Mouse (Mus musculus): Measurements from ENCODE around the gene Rad51c. TPM values are rescaled to one million over a fixed set of nuclear protein-coding genes. Genes with fewer than 3 reads are reported as not detected.
"Not testable (repeated sequence)": the region's sequence is repeated elsewhere in the genome, so short reads cannot be mapped to it uniquely, and the experiment has no call there.

Rad51c gene
- total RNA-seq, 2 experiments from 2014 or later: 3.9 to 4.6 TPM

- no peak for DNase-seq (ENCODE audit: low spot score in 2 of 2)
Observed at GRCm38 (mm10) chr11:87432933-87433669, 28.3 kb upstream of the Rad51c start.

DNA sequence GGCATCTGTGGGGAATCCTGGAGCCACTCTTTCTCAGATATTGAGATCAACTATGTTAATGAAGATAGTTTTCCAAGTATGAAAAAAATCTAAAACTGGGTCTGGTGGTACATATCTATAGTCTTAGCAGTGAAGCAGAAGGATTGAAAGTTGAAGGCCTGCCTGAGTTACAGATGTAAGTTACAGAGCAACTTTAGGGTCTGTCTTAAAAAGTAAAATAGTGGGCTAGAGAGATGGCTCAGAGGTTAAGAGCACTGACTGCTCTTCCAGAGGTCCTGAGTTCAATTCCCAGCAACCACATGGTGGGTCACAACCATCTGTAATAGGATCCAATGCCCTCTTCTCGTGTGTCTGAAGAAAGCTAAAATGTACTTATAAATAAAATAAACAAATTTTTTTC is 27.7 kb upstream of the Rad51c start:
- no peak for DNase-seq (ENCODE audit: low spot score in 2 of 2)

DNA sequence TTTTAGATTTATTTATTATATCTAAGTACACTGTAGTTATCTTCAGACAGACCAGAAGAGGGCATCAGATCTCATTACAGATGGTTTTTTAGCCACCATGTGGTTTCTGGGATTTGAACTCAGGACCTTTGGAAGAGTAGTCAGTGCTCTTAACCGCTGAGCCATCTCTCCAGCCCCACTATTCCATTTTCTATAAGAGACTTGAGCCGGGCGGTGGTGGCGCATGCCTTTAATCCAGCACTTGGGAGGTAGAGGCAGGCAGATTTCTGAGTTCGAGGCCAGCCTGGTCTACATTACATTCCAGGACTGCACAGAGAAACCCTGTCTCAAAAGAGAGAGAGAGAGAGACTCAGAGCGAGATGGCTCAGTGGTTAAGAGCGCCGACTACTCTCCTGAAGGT is 27.1 kb upstream of the Rad51c start:
- not testable (repeated sequence) for DNase-seq (ENCODE audit: low spot score in 2 of 2)

DNA sequence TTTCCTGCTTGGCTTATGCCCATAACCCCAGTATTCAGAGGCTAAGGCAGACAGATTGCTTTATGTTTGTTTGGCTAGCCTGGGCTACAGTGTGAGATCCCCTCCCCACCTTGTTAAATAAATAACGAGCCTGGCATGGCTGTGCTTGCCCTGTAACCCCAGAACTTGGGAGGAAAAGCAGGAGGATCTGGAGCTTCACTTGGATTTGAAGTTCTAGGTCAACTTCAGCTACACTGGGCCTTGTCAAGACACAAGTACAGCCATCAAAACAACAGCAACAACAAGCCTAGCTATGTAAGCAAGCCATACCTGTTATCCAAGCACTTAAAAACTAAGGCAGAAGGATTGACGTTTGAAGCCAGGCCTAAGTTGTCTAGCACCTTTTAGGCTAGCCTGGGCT is 25.6 kb upstream of the Rad51c start:
- DNase-seq (ENCODE audit: low spot score in 2 of 2): no peak

- DNase-seq (ENCODE audit: low spot score in 2 of 2): no peak
Observed at GRCm38 (mm10) chr11:87429363-87429762, 24.6 kb upstream of the Rad51c start.

- DNase-seq (ENCODE audit: low spot score in 2 of 2): no peak
Observed at GRCm38 (mm10) chr11:87428051-87428673, 23.4 kb upstream of the Rad51c start.

GRCm38 (mm10) chr11:87427273-87428050 is 22.7 kb upstream of the Rad51c start:
- no peak for DNase-seq (ENCODE audit: low spot score in 2 of 2)

- DNase-seq (ENCODE audit: low spot score in 2 of 2): peak; percentile 50 to 82
Observed at GRCm38 (mm10) chr11:87426450-87427250, 21.9 kb upstream of the Rad51c start.

GRCm38 (mm10) chr11:87426121-87426449 is 21.3 kb upstream of the Rad51c start:
- no peak for DNase-seq (ENCODE audit: low spot score in 2 of 2)

DNA sequence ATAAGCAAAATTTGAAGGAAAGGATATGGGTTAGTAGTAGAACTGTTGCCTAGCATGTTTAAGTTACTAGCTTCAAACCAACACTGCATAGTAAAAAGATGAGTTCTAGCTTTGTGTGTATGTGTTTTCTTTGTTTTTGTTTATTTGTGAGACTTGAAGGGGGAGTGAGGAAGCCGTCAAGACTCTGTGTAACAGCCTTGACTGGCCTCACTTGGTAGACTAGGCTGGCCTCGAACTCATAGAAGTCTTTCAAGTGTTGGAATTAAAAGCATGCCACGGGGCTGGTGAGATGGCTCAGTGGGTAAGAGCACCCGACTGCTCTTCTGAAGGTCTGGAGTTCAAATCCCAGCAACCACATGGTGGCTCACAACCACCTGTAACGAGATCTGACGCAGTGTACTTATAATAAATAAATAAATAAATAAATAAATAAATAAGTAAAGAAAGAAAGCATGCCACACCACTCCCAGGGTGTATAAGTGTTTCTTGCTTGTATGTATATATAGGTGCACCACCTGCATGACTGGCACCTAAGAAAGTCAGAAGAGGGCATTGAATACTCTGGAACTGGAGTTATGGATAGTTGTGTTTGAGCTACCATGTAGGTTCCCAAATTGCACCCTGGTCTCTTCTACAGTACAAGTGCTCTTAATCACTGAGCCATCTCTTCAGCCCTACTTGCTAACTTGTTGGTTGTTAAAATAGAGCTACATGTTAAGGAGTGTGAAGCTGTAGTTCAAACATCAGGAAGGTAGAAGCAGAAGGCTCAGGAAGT is 19.0 kb upstream of the Rad51c start:
- DNase-seq (ENCODE audit: low spot score in 2 of 2): no peak

GRCm38 (mm10) chr11:87422511-87423340 is 18.0 kb upstream of the Rad51c start:
- DNase-seq (ENCODE audit: low spot score in 2 of 2): peak; percentile 42 to 74

- no peak for DNase-seq (ENCODE audit: low spot score in 2 of 2)
Observed at GRCm38 (mm10) chr11:87421760-87422201, 17.0 kb upstream of the Rad51c start.

DNA sequence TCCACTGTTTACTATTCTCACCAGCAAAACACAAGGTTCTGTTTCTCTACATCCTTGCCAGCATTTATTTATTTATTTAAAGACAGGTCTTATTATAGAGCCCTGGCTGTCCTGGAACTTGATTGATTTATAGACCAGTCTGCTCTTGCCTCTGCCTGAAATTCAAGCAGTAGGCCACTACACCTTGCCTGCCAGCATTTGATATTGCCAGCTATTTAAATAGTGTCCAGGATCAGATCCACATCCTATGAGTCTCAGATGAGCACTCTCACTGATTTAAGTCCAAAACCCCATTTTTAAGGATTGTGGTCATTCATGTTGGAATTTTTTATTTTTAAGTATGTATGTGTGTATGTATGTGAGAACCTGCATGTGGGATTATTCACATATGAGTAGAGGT is 16.1 kb upstream of the Rad51c start:
- no peak for DNase-seq (ENCODE audit: low spot score in 2 of 2)

DNA sequence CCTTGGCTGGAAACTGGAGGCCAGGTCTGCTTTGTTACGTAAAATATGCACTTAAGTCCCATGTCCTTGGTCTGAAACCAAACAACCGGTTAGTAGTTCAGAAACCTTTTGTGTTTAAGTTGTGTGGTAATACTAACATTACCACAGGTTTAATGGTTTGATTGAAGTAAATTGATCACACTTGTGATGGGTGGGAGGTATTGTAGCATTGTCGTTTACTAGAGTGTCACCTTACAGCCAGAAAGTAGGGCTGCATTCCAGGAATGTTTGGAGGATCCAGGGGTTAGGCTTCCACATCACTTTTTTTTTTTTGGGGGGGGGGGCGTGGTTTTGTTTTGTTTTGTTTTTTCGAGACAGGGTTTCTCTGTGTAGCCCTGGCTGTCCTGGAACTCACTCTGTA is 11.4 kb upstream of the Rad51c start:
- DNase-seq (ENCODE audit: low spot score in 2 of 2): no peak

GRCm38 (mm10) chr11:87413412-87413811 is 8.7 kb upstream of the Rad51c start:
- DNase-seq (ENCODE audit: low spot score in 2 of 2): not testable (repeated sequence)

DNA sequence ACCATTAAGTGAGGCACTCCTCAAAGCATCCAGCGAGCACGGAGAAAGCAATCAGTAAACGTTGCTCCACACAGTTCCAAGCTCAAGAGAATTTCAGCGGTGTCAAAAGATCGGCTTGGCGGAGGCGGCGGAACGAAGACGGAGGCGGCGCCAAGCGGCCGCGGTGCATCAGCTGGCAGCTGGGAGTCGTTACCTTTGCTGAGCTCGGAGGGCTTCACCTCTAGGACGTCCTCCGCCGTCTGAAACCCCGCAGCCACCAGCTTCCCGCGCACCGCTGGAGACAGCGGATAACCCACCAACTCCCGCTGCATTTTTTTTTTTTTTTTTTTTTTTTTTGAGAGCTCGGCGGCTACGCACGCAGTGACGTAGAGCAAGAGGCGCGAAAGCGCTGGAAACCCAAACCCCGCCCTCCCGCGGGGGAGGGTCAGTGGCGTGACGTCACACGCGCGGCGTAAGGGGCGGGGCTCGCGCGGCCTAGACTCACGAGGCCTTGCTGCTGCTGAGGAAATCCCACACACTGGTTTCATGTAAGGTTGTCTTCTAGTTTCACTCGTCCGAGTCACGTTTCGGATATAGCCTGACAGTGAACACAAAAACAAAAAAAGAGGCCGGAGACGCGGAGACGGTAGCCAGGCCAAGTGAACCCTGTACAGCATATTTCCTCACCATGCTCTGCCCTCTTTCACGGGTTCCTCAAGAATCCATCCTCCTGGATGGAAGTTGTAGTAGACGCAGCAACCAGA is 472 bp downstream of the Rad51c start:
- peak; percentile 92 to 93 for DNase-seq (ENCODE audit: low spot score in 2 of 2)

- DNase-seq (ENCODE audit: low spot score in 2 of 2): no peak
Observed at GRCm38 (mm10) chr11:87398402-87398801, 6.4 kb downstream of the Rad51c start.

DNA sequence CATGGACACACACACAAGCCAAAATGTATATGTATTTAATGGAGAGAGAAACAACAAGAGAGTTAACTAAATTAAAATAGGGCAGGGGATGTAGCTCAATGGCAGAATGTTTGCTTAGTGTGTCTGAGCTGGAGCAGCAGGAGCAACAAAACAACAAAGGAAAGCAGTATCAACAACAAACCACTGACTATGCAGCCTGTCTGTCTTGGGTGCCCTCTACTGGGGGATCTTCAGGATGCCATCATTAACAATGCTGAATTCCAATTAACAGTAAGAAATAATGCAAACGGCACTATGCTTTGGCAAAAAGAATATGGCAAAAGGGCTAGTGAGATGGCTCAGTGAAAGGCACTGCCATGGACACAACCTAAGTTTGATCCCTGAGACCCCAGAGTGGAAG is 10.9 kb downstream of the Rad51c start:
- DNase-seq (ENCODE audit: low spot score in 2 of 2): peak in 1 of 2 experiments; percentile 11

DNA sequence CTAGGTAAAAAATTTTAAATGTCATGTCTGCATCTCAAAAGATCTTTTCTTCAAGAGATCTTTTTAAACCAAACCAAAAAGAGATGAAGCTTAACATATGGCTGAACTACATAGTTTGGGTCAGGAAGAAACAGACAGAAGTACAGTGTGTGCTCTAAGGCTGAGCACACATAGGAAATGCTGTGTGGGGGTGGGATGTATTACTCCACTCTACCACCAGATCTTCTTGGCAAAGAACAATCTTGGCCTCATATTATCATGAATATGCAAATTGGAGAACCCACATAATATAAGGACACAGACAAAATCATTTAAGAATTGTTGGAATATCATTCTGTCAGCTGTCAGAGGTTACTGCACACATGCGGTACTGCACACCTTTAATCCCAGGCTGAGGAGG is 19.1 kb downstream of the Rad51c start:
- DNase-seq (ENCODE audit: low spot score in 2 of 2): no peak
